10 mouse cellular contexts compared by ENCODE assay signal in the genomic region with DNA sequence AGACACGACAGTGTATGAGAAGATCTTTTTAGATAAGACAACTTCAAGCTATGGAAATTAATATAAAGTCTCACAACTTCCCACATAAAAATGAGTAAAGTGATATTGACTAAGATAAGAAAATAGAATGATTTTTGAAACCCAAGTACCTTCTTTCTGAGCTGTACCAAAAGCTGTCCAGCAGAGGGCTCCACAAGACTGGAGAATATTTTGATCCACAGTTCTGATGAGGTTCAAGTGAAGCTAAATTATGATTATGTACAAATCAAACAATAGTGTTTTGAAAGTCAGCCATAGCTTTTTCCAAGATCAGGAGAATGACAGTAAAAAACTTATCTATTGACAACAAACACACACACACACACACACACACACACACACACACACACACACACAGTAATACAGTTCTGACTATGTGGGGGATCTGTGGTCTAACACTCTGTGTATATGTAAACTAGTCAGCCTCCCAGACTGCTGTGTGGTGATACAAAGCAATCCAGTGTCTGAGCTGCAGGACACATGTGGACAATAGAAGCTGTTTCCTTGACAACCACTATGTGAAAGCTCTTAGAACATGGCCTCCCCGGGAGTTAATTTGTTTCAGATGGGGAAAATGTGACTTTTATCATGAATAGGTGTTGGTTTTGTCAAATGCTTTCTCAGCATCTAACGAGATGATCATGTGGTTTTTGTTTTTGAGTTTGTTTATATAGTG.
DNase-seq lines count a peak whose midpoint lies in the region; ATAC-seq lines count a peak whose summit lies in the region.
"Had no signal": no experiment of that assay in that cellular context is flagged by ENCODE, and none has a peak within 500 bp of the region (broad histone marks: within the 10 kb centered on the region; RNA-seq: fewer than 3 reads in every experiment).

No protein-coding gene starts in this region.

- H3K27me3 ChIP-seq in forebrain, embryonic 13.5 days, result no peaks in the 10 kb centered on the region
- H3K27me3 ChIP-seq in limb, embryonic 13.5 days, result no peaks in the 10 kb centered on the region

- H3K4me3 ChIP-seq in forebrain, embryonic 13.5 days, result no peak overlapping the region
- no peak overlapping the region for H3K4me3 ChIP-seq in limb, embryonic 13.5 days

- H3K9ac ChIP-seq in forebrain, embryonic 13.5 days, result no peak overlapping the region
- H3K9ac ChIP-seq in limb, embryonic 13.5 days, result no peak overlapping the region

- no peak overlapping the region for H3K27ac ChIP-seq in forebrain, embryonic 13.5 days
- H3K27ac ChIP-seq in limb, embryonic 13.5 days, result no peak overlapping the region

- H3K9me3 ChIP-seq in forebrain, embryonic 13.5 days (replicated peaks), result no peaks in the 10 kb centered on the region
- no peaks in the 10 kb centered on the region for H3K9me3 ChIP-seq in limb, embryonic 13.5 days

- ATAC-seq in forebrain, embryonic 13.5 days, result peak; percentile 89
- peak; percentile 57; the same call in 1 of the 2 replicates for ATAC-seq in limb, embryonic 13.5 days (ENCODE audit: low FRiP score, low read depth)

- H3K4me2 ChIP-seq in forebrain, embryonic 13.5 days, result no peak overlapping the region
- no peak overlapping the region for H3K4me2 ChIP-seq in limb, embryonic 13.5 days (replicated peaks)

- WGBS in forebrain, embryonic 13.5 days, result 19% methylated on average over 3 of the region's 3 CpGs
- WGBS in limb, embryonic 13.5 days, result 36% methylated on average over 3 of the region's 3 CpGs

- peak; percentile 25 for DNase-seq in 3T3-L1 (ENCODE audit: low read depth, low spot score)
- DNase-seq in NIH3T3 (ENCODE audit: low read depth), result peak; percentile 15
- DNase-seq in gastrocnemius, postnatal 4 days (ENCODE audit: low spot score in 2 of 2), result no peak
- DNase-seq in lung, postnatal 4 days, result no peak
- DNase-seq in ovary, postnatal 36 days (ENCODE audit: low spot score), result no peak
- DNase-seq in layer of hippocampus, postnatal 14 days (ENCODE audit: low spot score in 2 of 2), result no peak
- DNase-seq: gastrocnemius, postnatal 10 days; lung, postnatal 36 days had no signal

- H3K36me3 ChIP-seq in forebrain, embryonic 13.5 days (ENCODE audit: poor library complexity, severe bottlenecking), result no peaks in the 10 kb centered on the region
- H3K36me3 ChIP-seq in limb, embryonic 13.5 days, result no peaks in the 10 kb centered on the region

- H3K4me1 ChIP-seq in forebrain, embryonic 13.5 days, result no peaks in the 10 kb centered on the region
- H3K4me1 ChIP-seq in limb, embryonic 13.5 days, result no peaks in the 10 kb centered on the region

Comparison
In these comparisons a context has a peak if more than half of its experiments do, and no peak if none do; other contexts are left out.
1. DNase-seq: peak in 3T3-L1 (single experiment) and NIH3T3 (single experiment); none in gastrocnemius, postnatal 4 days (0 of 2), lung, postnatal 4 days (0 of 2), ovary, postnatal 36 days (single experiment) and layer of hippocampus, postnatal 14 days (0 of 2).